Comparison of ENCODE assay signal across 18 mouse cellular contexts in the genomic region with DNA sequence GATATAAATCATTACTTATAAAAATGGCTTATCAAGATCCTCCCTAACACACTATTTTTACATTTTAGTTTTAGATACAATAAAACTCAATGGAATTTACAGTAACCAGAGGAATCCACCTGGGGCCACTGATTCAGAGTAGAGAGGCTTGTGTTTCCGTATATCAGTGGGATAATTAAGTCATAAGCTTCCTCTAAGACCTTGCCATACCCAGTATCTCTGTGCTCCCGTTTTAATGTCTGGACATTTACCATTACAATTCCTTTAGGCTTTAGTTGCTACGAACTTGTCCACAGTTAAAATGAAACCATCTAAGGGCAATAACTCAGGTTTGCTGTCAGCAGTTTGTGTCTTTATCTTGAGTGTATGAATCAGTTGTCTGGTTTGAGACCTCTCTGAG.
"Had no signal": no experiment of that assay in that cellular context is flagged by ENCODE, and none has a peak within 500 bp of the region (broad histone marks: within the 10 kb centered on the region; RNA-seq: fewer than 3 reads in every experiment).

No protein-coding gene starts in this region.

- H3K36me3 ChIP-seq: lung, embryonic 15.5 days; midbrain, embryonic 13.5 days; neural tube, embryonic 12.5 days; stomach, embryonic 15.5 days had no signal

- ATAC-seq: liver, postnatal 0 days; lung, postnatal 0 days; midbrain, embryonic 13.5 days; midbrain, embryonic 16.5 days had no signal

- H3K27me3 ChIP-seq: lung, embryonic 15.5 days; megakaryocyte, embryonic 14.5 days; midbrain, embryonic 13.5 days; neural tube, embryonic 12.5 days; stomach, embryonic 15.5 days had no signal

- H3K4me2 ChIP-seq: lung, embryonic 15.5 days; midbrain, embryonic 11.5 days; midbrain, embryonic 13.5 days; neural tube, embryonic 12.5 days; stomach, embryonic 15.5 days had no signal

- H3K4me3 ChIP-seq: lung, embryonic 15.5 days; megakaryocyte, embryonic 14.5 days; midbrain, embryonic 13.5 days; neural tube, embryonic 12.5 days; stomach, embryonic 15.5 days had no signal

- DNase-seq: liver, postnatal 0 days; lung, adult 2 months; lung, postnatal 14 days; lung, postnatal 36 days; right cerebral cortex, postnatal 14 days; thymus, adult 2 months; thymus, postnatal 25 days; thymus, postnatal 4 days had no signal

- H3K4me1 ChIP-seq: lung, embryonic 15.5 days; megakaryocyte, embryonic 14.5 days; midbrain, embryonic 13.5 days; neural tube, embryonic 12.5 days; stomach, embryonic 15.5 days had no signal

- H3K27ac ChIP-seq: lung, embryonic 15.5 days; macrophage; midbrain, embryonic 13.5 days; neural tube, embryonic 12.5 days; stomach, embryonic 15.5 days; stomach, postnatal 0 days had no signal

- H3K9me3 ChIP-seq: lung, embryonic 15.5 days; megakaryocyte, embryonic 14.5 days; midbrain, embryonic 13.5 days; neural tube, embryonic 12.5 days; stomach, embryonic 15.5 days had no signal

- H3K9ac ChIP-seq: liver, postnatal 0 days; lung, embryonic 15.5 days; midbrain, embryonic 13.5 days; neural tube, embryonic 12.5 days; stomach, embryonic 15.5 days had no signal
